Mouse (Mus musculus) heart, embryonic 11.5 days (tissue): ENCODE measurements around the gene Ccdc18. TPM values are rescaled to one million over a fixed set of nuclear protein-coding genes. Genes with fewer than 3 reads are reported as not detected.
"Not testable (repeated sequence)": the region's sequence is repeated elsewhere in the genome, so short reads cannot be mapped to it uniquely, and the experiment has no call there.

ENCODE experiments used
- ATAC-seq: fragments of 200-750 bp; cut with Nextera tagmentation; replicated peaks from 2 replicates; pipeline ENCODE4 v1.8.0; 2017; ENCODE audit warnings: moderate library complexity; ENCODE audit not compliant: insufficient number of reproducible peaks, low FRiP score, low TSS enrichment
- H3K27ac ChIP-seq: fragments of 300-500 bp; sonication (generic); 2 replicates; pipeline ENCODE4 v1.5.1; 2014; ENCODE audit warnings: mild to moderate bottlenecking, low read depth, low read length
- H3K27me3 ChIP-seq: fragments of 300-500 bp; sonication (generic); 2 replicates; pipeline ENCODE4 v1.6.1; 2014; ENCODE audit warnings: mild to moderate bottlenecking, low read length, mixed read lengths; ENCODE audit not compliant: control insufficient read depth, insufficient read depth
- H3K36me3 ChIP-seq: fragments of 300-500 bp; sonication (generic); 2 replicates; pipeline ENCODE4 v1.6.1; 2014; ENCODE audit warnings: mild to moderate bottlenecking, low read length, moderate library complexity, mixed read lengths; ENCODE audit not compliant: control insufficient read depth, insufficient read depth
- H3K4me1 ChIP-seq: fragments of 300-500 bp; sonication (generic); 2 replicates; pipeline ENCODE4 v1.6.1; 2014; ENCODE audit warnings: low read length; ENCODE audit not compliant: control insufficient read depth, insufficient read depth
- H3K4me2 ChIP-seq: fragments of 300-500 bp; sonication (generic); 2 replicates; pipeline ENCODE4 v1.6.1; 2014; ENCODE audit warnings: mild to moderate bottlenecking, moderate library complexity
- H3K4me3 ChIP-seq: fragments of 300-500 bp; sonication (generic); 2 replicates; pipeline ENCODE4 v1.5.1; 2014; ENCODE audit warnings: low read depth, low read length
- H3K9ac ChIP-seq: fragments of 300-500 bp; sonication (generic); 2 replicates; pipeline ENCODE4 v1.6.1; 2014; ENCODE audit warnings: mild to moderate bottlenecking, low read depth, low read length, moderate library complexity
- H3K9me3 ChIP-seq: fragments of 300-500 bp; sonication (generic); replicated peaks from 2 replicates; pipeline ENCODE4 v1.6.1; 2016; ENCODE audit warnings: low read length; ENCODE audit not compliant: control insufficient read depth
- WGBS: fragments of 180-500 bp; shearing (Covaris S2); extraction: QIAGEN DNeasy Blood & Tissue Kit; methylation state at CpG from one replicate; pipeline ENCODE4 v1.1.7; 2014; ENCODE audit not compliant: insufficient replicate concordance; 5-methylcytosine and 5-hydroxymethylcytosine counted together
- polyA plus RNA-seq: library from polyadenylated mRNA; unstranded; fragments of >200 nt; fragmentation: Nextera tagmentation; extraction: Ambion mirVana; gene quantifications from 2 replicates; pipeline ENCODE4 v1.2.1, GENCODE M21; 2014

Gene Ccdc18
- polyA plus RNA-seq, 1 experiment from 2014 or later = 5.9 TPM

DNA sequence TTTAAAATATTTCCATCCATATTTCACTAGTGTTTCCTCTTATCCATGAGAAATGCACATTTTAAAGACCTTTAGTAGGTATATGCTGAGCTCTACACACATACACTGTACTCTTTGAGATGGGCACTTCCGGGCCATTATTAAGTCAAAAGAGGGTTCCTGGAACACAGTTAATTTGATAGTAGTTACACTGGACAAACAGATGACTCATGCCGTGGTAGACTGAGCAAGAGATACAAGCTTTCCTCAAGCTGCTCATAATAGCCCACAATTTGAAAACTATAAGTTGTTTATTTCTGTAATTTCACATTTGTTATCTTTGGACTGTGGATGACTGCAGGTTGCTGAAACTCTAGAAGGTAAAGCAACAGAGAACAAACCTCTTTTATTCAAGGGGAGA is 82.3 kb downstream of the Ccdc18 start:
- H3K9ac ChIP-seq = no peak overlapping the region
- no peaks in the 10 kb centered on the region for H3K36me3 ChIP-seq
- no peak overlapping the region for H3K27ac ChIP-seq
- 81% methylated on average over 2 of the region's 2 CpGs for WGBS
- no peaks in the 10 kb centered on the region for H3K4me1 ChIP-seq
- no peak for ATAC-seq
- H3K4me3 ChIP-seq = no peak overlapping the region
- H3K27me3 ChIP-seq = no peaks in the 10 kb centered on the region
- no peak overlapping the region for H3K4me2 ChIP-seq
- no peaks in the 10 kb centered on the region for H3K9me3 ChIP-seq

DNA sequence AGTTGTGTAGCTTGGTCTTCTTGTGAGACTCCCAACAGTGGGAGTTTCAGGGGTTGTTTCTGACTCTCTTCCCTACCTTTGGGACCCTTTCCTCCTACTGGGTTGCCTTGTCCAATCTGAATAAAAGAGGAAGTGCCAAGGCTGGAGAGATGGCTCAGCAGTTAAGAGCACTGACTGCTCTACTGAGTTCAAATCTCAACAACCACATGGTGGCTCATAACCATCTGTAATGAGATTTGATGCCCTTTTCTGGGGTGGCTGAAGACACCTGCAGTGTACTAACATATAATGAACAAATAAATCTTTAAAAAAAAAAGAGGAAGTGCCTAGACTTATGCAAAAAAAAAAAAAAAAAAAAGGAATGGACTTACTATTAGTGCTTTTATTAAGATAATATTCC is 91.4 kb downstream of the Ccdc18 start:
- H3K9ac ChIP-seq = no peak overlapping the region
- no peaks in the 10 kb centered on the region for H3K36me3 ChIP-seq
- no peaks in the 10 kb centered on the region for H3K27me3 ChIP-seq
- H3K4me3 ChIP-seq = no peak overlapping the region
- ATAC-seq = no peak
- H3K27ac ChIP-seq = no peak overlapping the region
- H3K4me2 ChIP-seq = no peak overlapping the region
- no peaks in the 10 kb centered on the region for H3K9me3 ChIP-seq
- no peaks in the 10 kb centered on the region for H3K4me1 ChIP-seq

DNA sequence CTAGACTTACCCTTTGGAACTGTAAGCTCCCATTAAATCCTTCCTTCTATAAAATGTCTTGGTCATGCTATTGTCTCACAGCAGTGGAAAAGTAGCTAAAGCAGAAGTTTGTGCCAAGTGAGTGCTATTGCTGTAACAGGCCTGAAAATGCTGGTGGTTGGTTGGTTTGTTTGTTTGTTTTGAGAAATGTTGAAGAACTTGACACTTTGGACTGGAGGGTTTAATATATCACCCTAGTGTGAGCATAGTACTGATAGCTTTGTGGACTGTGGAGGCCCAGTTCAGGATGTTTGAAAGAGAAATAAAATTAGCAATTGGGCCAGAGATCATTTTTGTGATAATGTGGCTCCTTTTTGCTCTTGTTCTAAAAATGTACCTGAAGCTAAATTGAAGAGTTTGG is 93.5 kb downstream of the Ccdc18 start:
- ATAC-seq = no peak
- Histone ChIP-seq H3K4me1 (no peaks in the 10 kb centered on the region), H3K9me3 (no peaks in the 10 kb centered on the region), H3K27ac (no peak overlapping the region), H3K36me3 (no peaks in the 10 kb centered on the region), H3K4me3 (no peak overlapping the region), H3K27me3 (no peaks in the 10 kb centered on the region), H3K9ac (no peak overlapping the region), H3K4me2 (no peak overlapping the region)

DNA sequence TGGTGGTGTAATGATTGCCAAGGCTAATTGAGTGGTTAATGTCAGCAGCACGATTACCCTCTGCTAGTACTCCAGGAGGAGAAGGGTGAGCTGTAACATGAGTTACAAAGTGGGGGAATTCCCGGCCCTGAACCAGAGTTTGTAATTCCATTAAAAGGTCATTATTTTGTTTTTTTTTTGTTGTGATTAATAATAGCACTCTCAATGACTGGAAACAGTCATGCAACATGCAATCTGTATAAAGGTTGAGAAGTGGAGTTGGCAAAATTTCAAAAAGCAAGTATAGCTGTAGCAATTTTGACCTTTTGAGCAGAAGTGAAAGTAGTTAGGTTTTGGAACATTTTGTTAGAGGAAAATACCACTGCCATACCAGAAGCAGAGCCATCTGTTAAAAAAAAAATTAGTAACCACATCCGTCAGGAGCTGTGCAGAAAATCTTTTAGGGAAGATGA is 113.7 kb downstream of the Ccdc18 start:
- Histone ChIP-seq H3K9ac (no peak overlapping the region), H3K27ac (no peak overlapping the region), H3K4me3 (no peak overlapping the region), H3K27me3 (no peaks in the 10 kb centered on the region), H3K4me2 (no peak overlapping the region), H3K9me3 (no peaks in the 10 kb centered on the region), H3K4me1 (no peaks in the 10 kb centered on the region), H3K36me3 (no peaks in the 10 kb centered on the region)
- no peak for ATAC-seq
- 63% methylated on average over 3 of the region's 3 CpGs for WGBS

DNA sequence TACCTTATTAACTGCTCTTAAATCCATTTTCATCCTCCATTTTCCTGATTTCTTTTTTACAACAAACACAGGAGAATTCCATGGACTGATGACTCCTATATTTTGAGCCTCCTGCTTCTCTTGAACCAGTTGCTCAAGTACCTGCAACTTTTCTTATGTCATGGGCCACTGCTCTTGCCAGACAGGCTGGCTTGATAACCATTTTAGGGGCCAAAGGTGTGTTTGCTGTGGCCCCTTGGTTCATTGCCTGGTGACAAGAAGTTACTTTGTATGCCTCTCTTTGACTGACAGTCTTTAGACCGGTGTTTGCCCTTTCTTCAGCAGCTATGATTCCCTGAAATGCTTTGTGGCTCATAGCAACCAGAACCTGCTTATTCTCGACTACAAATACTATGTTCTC is 117.4 kb downstream of the Ccdc18 start:
- ATAC-seq = no peak
- no peaks in the 10 kb centered on the region for H3K36me3 ChIP-seq
- 66% methylated on average over 2 of the region's 2 CpGs for WGBS
- H3K27ac ChIP-seq = no peak overlapping the region
- H3K4me3 ChIP-seq = no peak overlapping the region
- no peaks in the 10 kb centered on the region for H3K9me3 ChIP-seq
- H3K4me1 ChIP-seq = no peaks in the 10 kb centered on the region
- no peaks in the 10 kb centered on the region for H3K27me3 ChIP-seq
- no peak overlapping the region for H3K9ac ChIP-seq
- no peak overlapping the region for H3K4me2 ChIP-seq

DNA sequence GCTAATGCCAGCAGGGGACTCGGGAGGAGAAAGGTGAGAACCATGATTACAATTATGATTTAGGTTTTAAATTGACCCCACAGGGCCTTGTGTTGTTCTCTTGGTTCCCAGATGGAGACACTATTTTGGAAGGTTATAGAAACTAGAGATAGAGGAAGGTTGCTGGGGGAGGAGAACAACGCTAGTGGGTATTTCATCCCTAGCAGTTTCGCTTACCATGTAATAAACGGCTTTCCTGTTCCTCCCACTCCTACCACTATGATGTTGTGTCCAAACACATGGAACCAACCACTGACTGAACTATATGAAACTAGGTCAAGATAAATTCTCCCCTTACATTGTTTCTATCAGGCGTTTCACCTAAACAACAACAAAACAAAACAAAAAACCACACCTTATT is 122.6 kb downstream of the Ccdc18 start:
- WGBS = 73% methylated on average over 5 of the region's 5 CpGs

DNA sequence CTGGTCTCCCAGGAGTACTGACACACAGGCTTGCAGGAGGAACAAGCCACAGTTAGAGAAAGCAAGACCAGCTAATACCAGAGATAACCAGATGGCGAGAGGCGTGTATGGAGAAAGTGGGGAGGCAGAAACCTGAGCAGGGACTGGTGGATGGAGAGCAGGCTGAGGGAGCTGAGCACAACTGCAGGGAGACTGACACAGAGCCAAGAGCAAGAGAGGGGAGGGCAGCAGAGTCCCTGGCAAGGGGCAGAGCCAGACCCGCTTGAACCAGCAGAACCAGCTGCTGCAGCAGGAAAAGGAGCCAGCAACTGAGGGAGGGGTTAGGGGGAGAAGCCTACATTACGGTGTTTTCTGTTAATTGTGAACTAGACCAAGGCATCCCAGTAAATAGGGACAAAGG is 130.0 kb downstream of the Ccdc18 start:
- no peak overlapping the region for H3K9ac ChIP-seq

More for the DNA sequence above, 122.6 kb downstream of the Ccdc18 start:
- Histone ChIP-seq H3K4me3 (no peak overlapping the region), H3K27ac (no peak overlapping the region), H3K36me3 (no peaks in the 10 kb centered on the region), H3K9me3 (no peaks in the 10 kb centered on the region), H3K4me2 (no peak overlapping the region), H3K27me3 (no peaks in the 10 kb centered on the region), H3K9ac (no peak overlapping the region), H3K4me1 (no peaks in the 10 kb centered on the region)
- ATAC-seq = no peak

DNA sequence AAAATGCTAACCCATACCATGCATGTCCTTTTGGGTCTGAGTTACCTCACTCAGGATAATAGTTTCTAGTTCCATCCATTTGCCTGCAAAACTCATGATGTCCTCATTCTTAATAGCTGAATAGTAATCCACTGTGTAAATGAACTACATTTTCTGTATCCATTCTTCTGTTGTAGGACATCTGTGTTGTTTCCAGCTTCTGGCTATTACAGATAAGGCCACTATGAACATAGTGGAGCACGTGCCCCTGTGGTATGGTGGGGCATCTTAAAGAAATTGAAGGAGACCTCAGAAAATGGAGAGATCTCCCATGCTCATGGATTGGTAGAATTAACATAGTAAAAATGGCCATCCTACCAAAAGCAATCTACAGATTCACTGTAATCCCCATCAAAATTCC is 131.1 kb downstream of the Ccdc18 start:
- not testable (repeated sequence) for H3K4me2 ChIP-seq, H3K36me3 ChIP-seq, ATAC-seq, H3K27ac ChIP-seq, H3K9me3 ChIP-seq, H3K27me3 ChIP-seq, H3K4me3 ChIP-seq, H3K9ac ChIP-seq, H3K4me1 ChIP-seq
- WGBS = 74% methylated on average over 1 of the region's 1 CpGs

More for the DNA sequence above, 130.0 kb downstream of the Ccdc18 start:
- no peak overlapping the region for H3K4me2 ChIP-seq
- H3K27me3 ChIP-seq = no peaks in the 10 kb centered on the region
- no peak overlapping the region for H3K4me3 ChIP-seq
- H3K36me3 ChIP-seq = no peaks in the 10 kb centered on the region
- H3K27ac ChIP-seq = no peak overlapping the region
- no peak for ATAC-seq
- 28% methylated on average over 4 of the region's 4 CpGs for WGBS
- H3K9me3 ChIP-seq = no peaks in the 10 kb centered on the region
- H3K4me1 ChIP-seq = peaks cover under 1% of the 10 kb centered on the region

DNA sequence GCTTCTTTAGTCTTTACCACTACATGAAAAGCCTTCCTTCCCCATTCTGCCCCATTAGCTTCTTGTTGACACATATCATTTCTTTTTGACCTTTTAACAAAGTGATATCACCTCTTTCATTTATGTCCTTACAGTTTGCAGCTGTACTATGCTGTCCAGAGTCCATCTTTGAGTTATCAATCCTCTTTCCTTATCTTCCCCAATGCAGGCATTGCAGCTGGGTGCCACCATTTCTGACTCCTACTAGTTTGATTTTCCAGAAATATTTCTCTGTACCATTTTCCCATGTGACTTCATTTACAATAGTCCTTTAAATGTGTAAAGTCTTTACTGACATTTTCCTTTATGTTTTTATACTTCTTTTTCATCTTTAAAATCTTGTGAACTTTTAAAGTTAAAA is 134.3 kb downstream of the Ccdc18 start:
- ATAC-seq = no peak
- H3K4me2 ChIP-seq = no peak overlapping the region

More for the DNA sequence above, 134.3 kb downstream of the Ccdc18 start:
- Histone ChIP-seq H3K27ac (no peak overlapping the region), H3K27me3 (no peaks in the 10 kb centered on the region), H3K4me1 (peaks cover 3% of the 10 kb centered on the region), H3K4me3 (no peak overlapping the region), H3K9ac (no peak overlapping the region), H3K9me3 (no peaks in the 10 kb centered on the region), H3K36me3 (no peaks in the 10 kb centered on the region)
